Mouse (Mus musculus): ENCODE data around the gene Foxp1. TPM values are rescaled to one million over a fixed set of nuclear protein-coding genes. Genes with fewer than 3 reads are reported as not detected.

Foxp1 gene
- polyA plus RNA-seq, 1 experiment from 2014 or later = 121 TPM

GRCm38 (mm10) chr6:99062931-99063330, 459.6 kb downstream of the Foxp1 start:
- 0 out of 2 replicates have a peak overlapping the region, but pooled peaks have one; percentile 59 for H3K27ac ChIP-seq (ENCODE audit: low read length)
- H3K9me3 ChIP-seq (ENCODE audit: low read length) = no peaks in the 10 kb centered on the region
- DNase-seq (ENCODE audit: low spot score) (peak; percentile 20), ATAC-seq (no peak)
- H3K36me3 ChIP-seq (ENCODE audit: insufficient read depth, low read length) = no peaks in the 10 kb centered on the region
- H3K4me3 ChIP-seq (ENCODE audit: low read depth, low read length) = no peak overlapping the region
- WGBS = 64% methylated on average over 8 of the region's 8 CpGs
- H3K4me1 ChIP-seq (ENCODE audit: insufficient read depth, low read depth, low read length) = peaks cover 23% of the 10 kb centered on the region
- H3K9ac ChIP-seq (replicated peaks; ENCODE audit: low read depth) = no peak overlapping the region
- no peaks in the 10 kb centered on the region for H3K27me3 ChIP-seq (replicated peaks; ENCODE audit: insufficient read depth, low read length)
- no peak overlapping the region for H3K4me2 ChIP-seq (replicated peaks; ENCODE audit: low read depth, low read length)
- TF ChIP-seq CTCF (IDR thresholded peaks at IDR 0.05) = no peak
- TF ChIP-seq EP300 (IDR thresholded peaks at IDR 0.05) = no peak

GRCm38 (mm10) chr6:99058688-99059087, 463.8 kb downstream of the Foxp1 start:
- Histone ChIP-seq H3K27me3 (replicated peaks; ENCODE audit: insufficient read depth, low read length) (no peaks in the 10 kb centered on the region), H3K9ac (replicated peaks; ENCODE audit: low read depth) (no peak overlapping the region), H3K4me1 (ENCODE audit: insufficient read depth, low read depth, low read length) (peaks cover 10% of the 10 kb centered on the region; the same call in 1 of the 2 replicates), H3K9me3 (ENCODE audit: low read length) (no peaks in the 10 kb centered on the region), H3K27ac (ENCODE audit: low read length) (no peak overlapping the region), H3K4me2 (replicated peaks; ENCODE audit: low read depth, low read length) (no peak overlapping the region), H3K4me3 (ENCODE audit: low read depth, low read length) (no peak overlapping the region), H3K36me3 (ENCODE audit: insufficient read depth, low read length) (no peaks in the 10 kb centered on the region)
- no peak for DNase-seq (ENCODE audit: low spot score)
- 68% methylated on average over 3 of the region's 3 CpGs for WGBS
- TF ChIP-seq EP300 (IDR thresholded peaks at IDR 0.05) (no peak), CTCF (IDR thresholded peaks at IDR 0.05) (no peak)
- ATAC-seq = no peak

- no peaks in the 10 kb centered on the region for H3K27me3 ChIP-seq (replicated peaks; ENCODE audit: insufficient read depth, low read length)
- H3K4me2 ChIP-seq (replicated peaks; ENCODE audit: low read depth, low read length) = no peak overlapping the region
- no peaks in the 10 kb centered on the region for H3K4me1 ChIP-seq (ENCODE audit: insufficient read depth, low read depth, low read length)
- H3K27ac ChIP-seq (ENCODE audit: low read length) = no peak overlapping the region
- no peak overlapping the region for H3K9ac ChIP-seq (replicated peaks; ENCODE audit: low read depth)
- WGBS = 67% methylated on average over 4 of the region's 4 CpGs
- TF ChIP-seq EP300 (IDR thresholded peaks at IDR 0.05) = no peak; the same call in 1 of the 2 replicates
- peak; percentile 54 for TF ChIP-seq CTCF (IDR thresholded peaks at IDR 0.05)
- H3K36me3 ChIP-seq (ENCODE audit: insufficient read depth, low read length) = no peaks in the 10 kb centered on the region
- no peak overlapping the region for H3K4me3 ChIP-seq (ENCODE audit: low read depth, low read length)
- DNase-seq (ENCODE audit: low spot score) = peak; percentile 69
- H3K9me3 ChIP-seq (ENCODE audit: low read length) = no peaks in the 10 kb centered on the region
- ATAC-seq = peak; percentile 80
Observed at GRCm38 (mm10) chr6:99057113-99057553, 465.4 kb downstream of the Foxp1 start.

GRCm38 (mm10) chr6:99056379-99056778, 466.1 kb downstream of the Foxp1 start:
- no peak overlapping the region for H3K27ac ChIP-seq (ENCODE audit: low read length)
- H3K9ac ChIP-seq (replicated peaks; ENCODE audit: low read depth) = no peak overlapping the region
- H3K9me3 ChIP-seq (ENCODE audit: low read length) = no peaks in the 10 kb centered on the region
- H3K27me3 ChIP-seq (replicated peaks; ENCODE audit: insufficient read depth, low read length) = no peaks in the 10 kb centered on the region
- ATAC-seq (no peak), DNase-seq (ENCODE audit: low spot score) (no peak)
- TF ChIP-seq CTCF (IDR thresholded peaks at IDR 0.05) (no peak), EP300 (IDR thresholded peaks at IDR 0.05) (no peak)
- H3K4me3 ChIP-seq (ENCODE audit: low read depth, low read length) = no peak overlapping the region
- no peak overlapping the region for H3K4me2 ChIP-seq (replicated peaks; ENCODE audit: low read depth, low read length)
- WGBS = 47% methylated on average over 2 of the region's 2 CpGs
- H3K36me3 ChIP-seq (ENCODE audit: insufficient read depth, low read length) = no peaks in the 10 kb centered on the region
- H3K4me1 ChIP-seq (ENCODE audit: insufficient read depth, low read depth, low read length) = no peaks in the 10 kb centered on the region

DNA sequence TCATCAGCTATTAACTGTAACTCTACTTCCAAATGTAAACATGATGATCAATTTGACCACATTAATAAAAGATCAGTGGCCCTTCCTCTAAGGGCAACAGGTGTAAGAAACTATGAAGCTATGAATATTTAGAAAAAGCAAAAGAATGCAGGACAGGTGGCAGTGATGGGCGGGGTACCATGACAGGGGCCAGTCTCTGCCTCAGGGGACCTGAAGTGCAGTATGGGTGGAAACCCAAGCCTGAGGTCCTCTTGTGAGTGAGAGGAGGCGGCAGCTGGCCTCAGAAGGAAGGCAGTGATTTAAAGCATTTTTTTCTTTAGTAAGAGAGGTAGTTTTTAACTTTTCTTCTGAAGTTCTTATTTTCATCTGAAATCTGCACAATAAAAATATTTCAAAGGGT, 468.5 kb downstream of the Foxp1 start:
- WGBS = 84% methylated on average over 2 of the region's 2 CpGs
- H3K9me3 ChIP-seq (ENCODE audit: low read length) = no peaks in the 10 kb centered on the region
- H3K27me3 ChIP-seq (replicated peaks; ENCODE audit: insufficient read depth, low read length) = no peaks in the 10 kb centered on the region
- H3K4me1 ChIP-seq (ENCODE audit: insufficient read depth, low read depth, low read length) = no peaks in the 10 kb centered on the region
- H3K27ac ChIP-seq (ENCODE audit: low read length) = no peak overlapping the region
- no peak for ATAC-seq
- H3K36me3 ChIP-seq (ENCODE audit: insufficient read depth, low read length) = no peaks in the 10 kb centered on the region
- no peak overlapping the region for H3K9ac ChIP-seq (replicated peaks; ENCODE audit: low read depth)
- DNase-seq (ENCODE audit: low spot score) = no peak
- TF ChIP-seq EP300 (IDR thresholded peaks at IDR 0.05) (no peak), CTCF (IDR thresholded peaks at IDR 0.05) (no peak)
- H3K4me2 ChIP-seq (replicated peaks; ENCODE audit: low read depth, low read length) = no peak overlapping the region
- H3K4me3 ChIP-seq (ENCODE audit: low read depth, low read length) = no peak overlapping the region

- Histone ChIP-seq H3K27me3 (replicated peaks; ENCODE audit: insufficient read depth, low read length) (no peaks in the 10 kb centered on the region), H3K27ac (ENCODE audit: low read length) (no peak overlapping the region), H3K9ac (replicated peaks; ENCODE audit: low read depth) (no peak overlapping the region), H3K36me3 (ENCODE audit: insufficient read depth, low read length) (no peaks in the 10 kb centered on the region), H3K4me1 (ENCODE audit: insufficient read depth, low read depth, low read length) (no peaks in the 10 kb centered on the region), H3K4me3 (ENCODE audit: low read depth, low read length) (no peak overlapping the region), H3K9me3 (ENCODE audit: low read length) (no peaks in the 10 kb centered on the region), H3K4me2 (replicated peaks; ENCODE audit: low read depth, low read length) (no peak overlapping the region)
- DNase-seq (ENCODE audit: low spot score) (no peak), ATAC-seq (no peak)
- 58% methylated on average over 7 of the region's 7 CpGs for WGBS
- TF ChIP-seq EP300 (IDR thresholded peaks at IDR 0.05) = no peak
- TF ChIP-seq CTCF (IDR thresholded peaks at IDR 0.05) = no peak
Observed at GRCm38 (mm10) chr6:99053111-99053510, 469.4 kb downstream of the Foxp1 start.

DNA sequence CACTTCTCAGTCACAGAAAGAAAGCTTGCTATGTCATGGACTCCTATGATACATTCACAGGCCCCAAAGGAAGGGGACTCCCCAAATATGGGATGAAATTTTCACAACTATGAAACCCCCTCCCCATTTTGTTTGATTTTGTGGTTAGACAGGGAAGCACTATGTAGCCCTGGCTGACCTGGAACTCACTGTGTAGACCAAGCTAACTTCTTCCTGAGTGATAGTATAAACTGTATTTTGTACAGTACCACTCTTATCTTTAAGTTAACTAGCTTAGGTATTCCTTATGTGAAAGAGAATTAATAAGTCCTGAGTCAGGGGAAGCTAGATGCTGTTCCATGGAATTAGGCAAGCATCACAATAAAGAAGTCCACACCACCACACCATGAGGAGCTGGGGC, 470.8 kb downstream of the Foxp1 start:
- Histone ChIP-seq H3K4me3 (ENCODE audit: low read depth, low read length) (no peak overlapping the region), H3K4me1 (ENCODE audit: insufficient read depth, low read depth, low read length) (no peaks in the 10 kb centered on the region), H3K36me3 (ENCODE audit: insufficient read depth, low read length) (no peaks in the 10 kb centered on the region), H3K27me3 (replicated peaks; ENCODE audit: insufficient read depth, low read length) (no peaks in the 10 kb centered on the region), H3K9me3 (ENCODE audit: low read length) (no peaks in the 10 kb centered on the region), H3K4me2 (replicated peaks; ENCODE audit: low read depth, low read length) (no peak overlapping the region), H3K27ac (ENCODE audit: low read length) (no peak overlapping the region), H3K9ac (replicated peaks; ENCODE audit: low read depth) (no peak overlapping the region)
- no peak for DNase-seq (ENCODE audit: low spot score)
- ATAC-seq = no peak
- TF ChIP-seq EP300 (IDR thresholded peaks at IDR 0.05) (no peak), CTCF (IDR thresholded peaks at IDR 0.05) (no peak)
